Mouse (Mus musculus) bone marrow macrophage, adult 2 months (primary cell): ENCODE results near the gene Cfap43.

Source experiments
- CTCF ChIP-seq: IDR thresholded peaks from 2 replicates; pipeline ENCODE4 v1.5.1; 2012; ENCODE audit warnings: low read depth, mild to moderate bottlenecking, low read length, moderate library complexity
- POLR2A ChIP-seq: IDR thresholded peaks from 2 replicates; pipeline ENCODE4 v1.6.1; 2012; ENCODE audit warnings: mild to moderate bottlenecking, low read depth, low read length, borderline replicate concordance

- TF ChIP-seq CTCF (0 out of 2 replicates have a peak, but pooled peaks have one; percentile 7), POLR2A (no peak)
These were observed 47.6 kb downstream of the Cfap43 start for GRCm38 (mm10) chr19:47871515-47871914.
